Mouse (Mus musculus): ENCODE results near the gene Cntn5. TPM values are rescaled to one million over a fixed set of nuclear protein-coding genes. Genes with fewer than 3 reads are reported as not detected.

The Cntn5 gene
- polyA plus RNA-seq, 1 experiment from 2014 or later = 13.4 TPM

DNA sequence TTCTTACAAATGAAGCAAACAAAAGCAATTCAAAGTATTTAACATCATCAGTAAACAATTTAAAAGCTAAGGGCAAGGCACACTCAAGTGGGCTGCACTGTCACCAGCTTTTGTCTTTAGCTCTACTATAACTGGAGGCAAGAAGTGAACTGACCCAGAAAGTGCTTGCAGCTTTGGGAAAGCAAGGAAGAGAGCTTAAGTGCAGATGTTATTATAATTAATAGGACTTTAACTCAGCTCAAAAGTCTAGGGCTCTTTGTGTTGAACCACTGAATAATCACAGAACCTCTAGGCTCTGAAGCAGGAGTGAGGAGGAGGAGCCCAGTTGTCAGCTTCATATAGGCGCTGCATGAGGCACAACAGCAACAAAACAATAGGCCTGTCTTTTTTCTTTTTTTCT, 1049.8 kb downstream of the Cntn5 start:
- WGBS = 29% methylated on average over 1 of the region's 1 CpGs
- no peak for ATAC-seq (replicated peaks)
- Histone ChIP-seq H3K27ac (replicated peaks) (no peak overlapping the region), H3K4me3 (no peak overlapping the region), H3K9me3 (no peaks in the 10 kb centered on the region), H3K27me3 (no peaks in the 10 kb centered on the region), H3K4me1 (no peaks in the 10 kb centered on the region), H3K36me3 (no peaks in the 10 kb centered on the region), H3K9ac (replicated peaks) (no peak overlapping the region), H3K4me2 (replicated peaks) (no peak overlapping the region)

DNA sequence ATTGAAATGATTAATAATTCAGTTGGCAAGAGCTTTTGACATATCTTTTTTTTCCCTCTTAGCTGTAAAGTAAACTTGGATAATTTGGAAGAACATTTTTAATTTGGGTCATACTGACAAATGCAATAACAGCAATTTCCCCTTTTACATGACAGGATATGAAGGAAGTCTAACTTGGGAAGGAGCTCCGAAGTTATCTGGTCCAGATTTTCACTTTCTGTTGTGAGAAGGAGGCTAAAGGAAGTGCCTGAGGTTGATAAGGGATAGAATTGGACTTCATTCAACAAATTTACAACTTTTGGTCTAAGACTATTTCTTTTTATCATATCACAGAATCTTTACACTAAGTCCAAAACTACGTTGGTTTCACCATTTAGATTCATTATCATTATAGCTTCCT, 1074.3 kb downstream of the Cntn5 start:
- no peak overlapping the region for H3K4me2 ChIP-seq (replicated peaks)
- H3K9ac ChIP-seq (replicated peaks) = no peak overlapping the region
- H3K9me3 ChIP-seq = no peaks in the 10 kb centered on the region
- no peaks in the 10 kb centered on the region for H3K27me3 ChIP-seq
- H3K4me3 ChIP-seq = no peak overlapping the region
- no peaks in the 10 kb centered on the region for H3K4me1 ChIP-seq
- no peaks in the 10 kb centered on the region for H3K36me3 ChIP-seq
- ATAC-seq (replicated peaks) = no peak
- no peak overlapping the region for H3K27ac ChIP-seq (replicated peaks)
- WGBS = 88% methylated on average over 2 of the region's 2 CpGs

- 79% methylated on average over 1 of the region's 1 CpGs for WGBS
- Histone ChIP-seq H3K27ac (replicated peaks) (no peak overlapping the region), H3K9ac (replicated peaks) (no peak overlapping the region), H3K36me3 (no peaks in the 10 kb centered on the region), H3K27me3 (no peaks in the 10 kb centered on the region), H3K4me1 (no peaks in the 10 kb centered on the region), H3K4me2 (replicated peaks) (no peak overlapping the region), H3K9me3 (no peaks in the 10 kb centered on the region), H3K4me3 (no peak overlapping the region)
- no peak for ATAC-seq (replicated peaks)
These were observed 1084.6 kb downstream of the Cntn5 start for GRCm38 (mm10) chr9:9819963-9820362.

- H3K4me2 ChIP-seq (replicated peaks) = no peak overlapping the region
- ATAC-seq (replicated peaks) = 0 out of 2 replicates have a peak, but pooled peaks have one; percentile 61
- no peaks in the 10 kb centered on the region for H3K4me1 ChIP-seq
- 33% methylated on average over 2 of the region's 2 CpGs for WGBS
- H3K27ac ChIP-seq (replicated peaks) = no peak overlapping the region
- H3K27me3 ChIP-seq = no peaks in the 10 kb centered on the region
- H3K9ac ChIP-seq (replicated peaks) = no peak overlapping the region
- H3K9me3 ChIP-seq = no peaks in the 10 kb centered on the region
- H3K4me3 ChIP-seq = no peak overlapping the region
- no peaks in the 10 kb centered on the region for H3K36me3 ChIP-seq
These were observed 1087.1 kb downstream of the Cntn5 start for GRCm38 (mm10) chr9:9817477-9817876.

- WGBS = 84% methylated on average over 2 of the region's 2 CpGs
- Histone ChIP-seq H3K4me3 (no peak overlapping the region), H3K9me3 (no peaks in the 10 kb centered on the region), H3K36me3 (no peaks in the 10 kb centered on the region), H3K4me2 (replicated peaks) (no peak overlapping the region), H3K27me3 (no peaks in the 10 kb centered on the region), H3K4me1 (no peaks in the 10 kb centered on the region), H3K27ac (replicated peaks) (no peak overlapping the region), H3K9ac (replicated peaks) (no peak overlapping the region)
- ATAC-seq (replicated peaks) = no peak
These were observed 1105.0 kb downstream of the Cntn5 start for GRCm38 (mm10) chr9:9799546-9799945.

- H3K4me3 ChIP-seq = no peak overlapping the region
- H3K27me3 ChIP-seq = no peaks in the 10 kb centered on the region
- no peaks in the 10 kb centered on the region for H3K4me1 ChIP-seq
- H3K9ac ChIP-seq (replicated peaks) = no peak overlapping the region
- WGBS = 67% methylated on average over 3 of the region's 3 CpGs
- no peak for ATAC-seq (replicated peaks)
- no peaks in the 10 kb centered on the region for H3K9me3 ChIP-seq
- H3K36me3 ChIP-seq = no peaks in the 10 kb centered on the region
- H3K27ac ChIP-seq (replicated peaks) = no peak overlapping the region
- no peak overlapping the region for H3K4me2 ChIP-seq (replicated peaks)
These were observed 1120.9 kb downstream of the Cntn5 start for GRCm38 (mm10) chr9:9783680-9784079.

- no peak overlapping the region for H3K4me3 ChIP-seq
- no peaks in the 10 kb centered on the region for H3K9me3 ChIP-seq
- H3K4me2 ChIP-seq (replicated peaks) = no peak overlapping the region
- no peaks in the 10 kb centered on the region for H3K27me3 ChIP-seq
- 0 out of 2 replicates have a peak, but pooled peaks have one; percentile 32 for ATAC-seq (replicated peaks)
- 78% methylated on average over 9 of the region's 9 CpGs for WGBS
- H3K36me3 ChIP-seq = no peaks in the 10 kb centered on the region
- H3K27ac ChIP-seq (replicated peaks) = no peak overlapping the region
- H3K9ac ChIP-seq (replicated peaks) = no peak overlapping the region
- no peaks in the 10 kb centered on the region for H3K4me1 ChIP-seq
These were observed 1123.3 kb downstream of the Cntn5 start for GRCm38 (mm10) chr9:9781157-9781884.

- no peak overlapping the region for H3K27ac ChIP-seq (replicated peaks)
- no peak overlapping the region for H3K9ac ChIP-seq (replicated peaks)
- no peaks in the 10 kb centered on the region for H3K27me3 ChIP-seq
- no peaks in the 10 kb centered on the region for H3K36me3 ChIP-seq
- no peak overlapping the region for H3K4me3 ChIP-seq
- no peaks in the 10 kb centered on the region for H3K9me3 ChIP-seq
- no peak for ATAC-seq (replicated peaks)
- WGBS = 63% methylated on average over 3 of the region's 3 CpGs
- H3K4me2 ChIP-seq (replicated peaks) = no peak overlapping the region
- H3K4me1 ChIP-seq = no peaks in the 10 kb centered on the region
These were observed 1124.9 kb downstream of the Cntn5 start for GRCm38 (mm10) chr9:9779646-9780045.

- no peak for ATAC-seq (replicated peaks)
- Histone ChIP-seq H3K4me1 (no peaks in the 10 kb centered on the region), H3K9me3 (no peaks in the 10 kb centered on the region), H3K4me2 (replicated peaks) (no peak overlapping the region), H3K4me3 (no peak overlapping the region), H3K27ac (replicated peaks) (peak overlapping the region; percentile 34; the same call in 1 of the 2 replicates), H3K27me3 (no peaks in the 10 kb centered on the region), H3K9ac (replicated peaks) (no peak overlapping the region), H3K36me3 (no peaks in the 10 kb centered on the region)
- 73% methylated on average over 2 of the region's 2 CpGs for WGBS
These were observed 1133.8 kb downstream of the Cntn5 start for GRCm38 (mm10) chr9:9770777-9771176.

DNA sequence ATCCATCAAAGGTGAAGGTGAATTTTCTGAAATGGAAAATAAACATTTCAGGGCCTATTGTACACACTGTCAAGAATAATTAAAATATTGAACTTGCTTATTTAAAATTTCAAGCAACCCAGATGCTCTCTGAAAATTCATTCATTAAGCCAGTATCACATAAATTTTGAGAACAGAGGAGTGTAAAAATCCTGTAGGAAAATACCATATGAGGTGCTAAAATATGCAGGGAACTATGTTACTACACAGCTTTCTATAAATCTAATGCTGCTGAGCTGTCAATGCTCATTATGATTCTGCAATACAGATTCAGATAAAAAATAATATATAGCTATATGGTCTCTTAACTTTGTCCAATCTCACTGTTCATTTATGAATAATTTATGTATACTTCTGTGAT, 1134.9 kb downstream of the Cntn5 start:
- peak; percentile 89 for ATAC-seq (replicated peaks)
- no peak overlapping the region for H3K4me3 ChIP-seq

GRCm38 (mm10) chr9:9718145-9718544, 1186.4 kb downstream of the Cntn5 start:
- H3K36me3 ChIP-seq = no peaks in the 10 kb centered on the region
- no peak overlapping the region for H3K9ac ChIP-seq (replicated peaks)
- WGBS = 84% methylated on average over 1 of the region's 1 CpGs
- H3K27ac ChIP-seq (replicated peaks) = no peak overlapping the region
- H3K9me3 ChIP-seq = no peaks in the 10 kb centered on the region
- ATAC-seq (replicated peaks) = no peak
- H3K4me1 ChIP-seq = no peaks in the 10 kb centered on the region
- H3K27me3 ChIP-seq = no peaks in the 10 kb centered on the region
- no peak overlapping the region for H3K4me3 ChIP-seq
- no peak overlapping the region for H3K4me2 ChIP-seq (replicated peaks)

More for the DNA sequence above, 1134.9 kb downstream of the Cntn5 start:
- Histone ChIP-seq H3K4me2 (replicated peaks) (no peak overlapping the region), H3K9me3 (no peaks in the 10 kb centered on the region), H3K9ac (replicated peaks) (no peak overlapping the region), H3K27ac (replicated peaks) (no peak overlapping the region), H3K27me3 (no peaks in the 10 kb centered on the region), H3K4me1 (no peaks in the 10 kb centered on the region), H3K36me3 (no peaks in the 10 kb centered on the region)

GRCm38 (mm10) chr9:9708671-9709070, 1195.9 kb downstream of the Cntn5 start:
- no peak overlapping the region for H3K27ac ChIP-seq (replicated peaks)

GRCm38 (mm10) chr9:9707766-9708165, 1196.8 kb downstream of the Cntn5 start:
- ATAC-seq (replicated peaks) = peak; percentile 98
- no peak overlapping the region for H3K4me3 ChIP-seq
- H3K4me1 ChIP-seq = peaks cover 8% of the 10 kb centered on the region
- H3K36me3 ChIP-seq = no peaks in the 10 kb centered on the region
- no peaks in the 10 kb centered on the region for H3K27me3 ChIP-seq
- no peak overlapping the region for H3K4me2 ChIP-seq (replicated peaks)
- no peak overlapping the region for H3K9ac ChIP-seq (replicated peaks)
- H3K27ac ChIP-seq (replicated peaks) = no peak overlapping the region; the same call in 1 of the 2 replicates
- H3K9me3 ChIP-seq = no peaks in the 10 kb centered on the region

More at GRCm38 (mm10) chr9:9708671-9709070, 1195.9 kb downstream of the Cntn5 start:
- H3K4me2 ChIP-seq (replicated peaks) = no peak overlapping the region
- H3K27me3 ChIP-seq = no peaks in the 10 kb centered on the region
- H3K9me3 ChIP-seq = no peaks in the 10 kb centered on the region
- H3K36me3 ChIP-seq = no peaks in the 10 kb centered on the region
- ATAC-seq (replicated peaks) = no peak
- 92% methylated on average over 5 of the region's 5 CpGs for WGBS
- H3K4me1 ChIP-seq = peaks cover 8% of the 10 kb centered on the region
- no peak overlapping the region for H3K4me3 ChIP-seq
- no peak overlapping the region for H3K9ac ChIP-seq (replicated peaks)

Measured in forebrain, embryonic 15.5 days (tissue).